Mouse (Mus musculus) kidney, embryonic 14.5 days (tissue): ENCODE data around the gene Syne1. TPM values are rescaled to one million over a fixed set of nuclear protein-coding genes. Genes with fewer than 3 reads are reported as not detected.

Experiments
- ATAC-seq: fragments of 200-750 bp; cut with Nextera tagmentation; 2 replicates; pipeline ENCODE4 v1.8.0; 2017; ENCODE audit warnings: moderate number of reproducible peaks, mild to moderate bottlenecking, moderate TSS enrichment, moderate library complexity; ENCODE audit not compliant: low FRiP score, low TSS enrichment
- H3K27ac ChIP-seq: fragments of 300-500 bp; sonication (generic); 2 replicates; pipeline ENCODE4 v1.5.1; 2014; ENCODE audit warnings: low read depth, mild to moderate bottlenecking, low read length, moderate library complexity, mixed read lengths
- H3K27me3 ChIP-seq: fragments of 300-500 bp; sonication (generic); 2 replicates; pipeline ENCODE4 v1.6.1; 2014; ENCODE audit warnings: mild to moderate bottlenecking, low read length; ENCODE audit not compliant: control insufficient read depth, insufficient read depth
- H3K36me3 ChIP-seq: fragments of 300-500 bp; sonication (generic); 2 replicates; pipeline ENCODE4 v1.6.1; 2014; ENCODE audit warnings: low read length, mixed read lengths; ENCODE audit not compliant: control insufficient read depth, insufficient read depth
- H3K4me1 ChIP-seq: fragments of 300-500 bp; sonication (generic); 2 replicates; pipeline ENCODE4 v1.6.1; 2014; ENCODE audit warnings: low read length, mixed read lengths; ENCODE audit not compliant: control insufficient read depth, insufficient read depth
- H3K4me2 ChIP-seq: fragments of 300-500 bp; sonication (generic); replicated peaks from 2 replicates; pipeline ENCODE4 v1.6.1; 2014; ENCODE audit warnings: low read depth, mild to moderate bottlenecking, low read length
- H3K4me3 ChIP-seq: fragments of 300-500 bp; sonication (generic); 2 replicates; pipeline ENCODE4 v1.5.1; 2014; ENCODE audit warnings: mild to moderate bottlenecking, low read length
- H3K9ac ChIP-seq: fragments of 300-500 bp; sonication (generic); 2 replicates; pipeline ENCODE4 v1.6.1; 2014; ENCODE audit warnings: low read depth, mild to moderate bottlenecking, low read length, moderate library complexity
- H3K9me3 ChIP-seq: fragments of 300-500 bp; sonication (generic); 2 replicates; pipeline ENCODE4 v1.6.1; 2016; ENCODE audit warnings: low read length; ENCODE audit not compliant: control insufficient read depth
- WGBS: fragments of 180-500 bp; shearing (Covaris S2); extraction: QIAGEN DNeasy Blood & Tissue Kit; methylation state at CpG from one replicate; pipeline ENCODE4 v1.1.7; 2014; 5-methylcytosine and 5-hydroxymethylcytosine counted together
- polyA plus RNA-seq: library from polyadenylated mRNA; unstranded; fragments of >200 nt; fragmentation: Nextera tagmentation; extraction: Ambion mirVana; gene quantifications from 2 replicates; pipeline ENCODE4 v1.2.1, GENCODE M21; 2014

Gene Syne1
- polyA plus RNA-seq, 1 experiment from 2014 or later: 5.8 TPM

DNA sequence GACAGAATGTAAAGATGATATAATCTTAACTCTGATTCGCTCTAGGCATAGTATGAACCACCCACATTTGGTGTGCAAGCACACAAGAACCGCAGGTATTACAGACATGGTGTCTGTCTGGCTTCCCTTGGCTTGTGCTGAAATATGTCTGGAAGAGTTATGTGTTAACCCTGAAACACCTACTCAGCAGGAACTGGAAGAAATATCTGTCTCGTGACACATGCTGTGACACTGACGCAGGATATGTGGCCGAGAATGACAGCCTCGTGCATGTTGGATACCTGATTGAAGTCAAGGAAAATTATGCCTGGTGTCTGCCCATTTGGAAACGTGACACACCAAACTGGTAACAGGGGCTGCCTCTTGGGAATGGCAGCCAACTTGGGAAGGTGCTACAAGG lies 463.9 kb downstream of the Syne1 start:
- Histone ChIP-seq H3K27me3 (no peaks in the 10 kb centered on the region), H3K4me2 (no peak overlapping the region), H3K4me3 (no peak overlapping the region), H3K9me3 (no peaks in the 10 kb centered on the region), H3K36me3 (no peaks in the 10 kb centered on the region), H3K27ac (no peak overlapping the region), H3K9ac (no peak overlapping the region), H3K4me1 (no peaks in the 10 kb centered on the region; the same call in 1 of the 2 replicates)
- 68% methylated on average over 7 of the region's 7 CpGs for WGBS
- no peak for ATAC-seq

DNA sequence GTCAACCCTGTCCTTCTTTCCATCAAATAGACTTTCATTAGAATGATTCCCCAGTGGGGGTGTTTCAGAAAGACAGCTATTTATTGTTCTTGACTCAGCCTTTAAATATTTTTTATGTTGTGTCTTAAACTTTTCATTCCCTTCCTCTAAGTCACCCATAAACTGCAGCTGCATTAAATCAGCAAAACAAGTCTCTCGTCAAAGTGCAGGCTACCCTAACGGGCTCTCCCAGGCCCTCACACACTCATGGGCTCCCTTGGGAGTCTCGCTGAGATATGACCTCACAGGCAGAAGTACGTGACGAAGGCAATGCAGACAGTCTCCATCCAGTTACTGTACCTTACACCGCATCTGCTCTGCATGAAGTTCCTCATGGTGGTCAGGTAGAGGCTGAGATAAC lies 465.0 kb downstream of the Syne1 start:
- H3K27ac ChIP-seq: no peak overlapping the region
- no peaks in the 10 kb centered on the region for H3K36me3 ChIP-seq
- no peaks in the 10 kb centered on the region; the same call in 1 of the 2 replicates for H3K4me1 ChIP-seq
- 49% methylated on average over 6 of the region's 6 CpGs for WGBS
- no peak overlapping the region for H3K9ac ChIP-seq
- H3K27me3 ChIP-seq: no peaks in the 10 kb centered on the region
- no peaks in the 10 kb centered on the region for H3K9me3 ChIP-seq
- H3K4me2 ChIP-seq: no peak overlapping the region
- ATAC-seq: peak; percentile 72; the same call in 1 of the 2 replicates
- no peak overlapping the region for H3K4me3 ChIP-seq

DNA sequence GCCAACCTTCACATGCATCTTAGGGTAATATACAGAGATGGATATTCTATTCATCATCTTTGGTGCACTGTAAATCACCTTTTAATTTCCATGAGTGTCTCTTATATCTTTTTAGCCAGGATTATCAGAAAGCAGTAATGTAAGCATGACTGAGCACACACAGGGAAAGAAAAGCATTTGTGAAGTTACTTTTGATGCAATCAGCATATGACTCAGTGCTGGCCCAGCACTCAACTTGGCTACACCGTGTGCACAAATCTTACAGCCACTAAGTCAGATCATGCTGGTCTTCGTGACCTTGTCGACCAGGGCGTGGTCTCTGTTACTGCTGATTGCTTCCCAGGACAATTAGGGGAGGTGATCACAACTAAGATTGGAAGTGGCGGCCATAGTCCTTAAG lies 465.5 kb downstream of the Syne1 start:
- no peak overlapping the region for H3K4me3 ChIP-seq
- H3K9ac ChIP-seq: no peak overlapping the region
- no peak overlapping the region for H3K4me2 ChIP-seq
- 52% methylated on average over 5 of the region's 5 CpGs for WGBS
- no peaks in the 10 kb centered on the region for H3K27me3 ChIP-seq
- H3K4me1 ChIP-seq: no peaks in the 10 kb centered on the region; the same call in 1 of the 2 replicates
- no peaks in the 10 kb centered on the region for H3K9me3 ChIP-seq
- ATAC-seq: peak; percentile 68; the same call in 1 of the 2 replicates
- H3K27ac ChIP-seq: no peak overlapping the region
- no peaks in the 10 kb centered on the region for H3K36me3 ChIP-seq

DNA sequence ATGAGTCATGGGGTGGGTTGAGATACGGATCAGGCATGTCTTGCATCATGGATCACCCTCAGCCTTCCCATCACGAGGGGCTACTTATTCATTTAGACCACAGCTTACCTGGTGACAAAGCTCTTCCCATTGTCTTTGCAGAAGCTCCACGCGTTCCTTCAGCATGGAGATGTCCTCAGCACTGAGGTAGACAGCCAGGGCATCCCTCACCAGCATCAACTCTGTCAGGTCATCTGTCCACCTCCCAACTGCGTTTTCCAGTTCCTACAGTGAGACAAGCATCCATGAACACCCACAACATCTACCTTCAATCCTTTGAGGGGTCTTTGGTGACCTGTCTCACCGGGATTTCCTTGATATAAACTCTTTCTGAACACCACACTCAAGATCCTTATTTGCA lies 467.6 kb downstream of the Syne1 start:
- 87% methylated on average over 6 of the region's 6 CpGs for WGBS

DNA sequence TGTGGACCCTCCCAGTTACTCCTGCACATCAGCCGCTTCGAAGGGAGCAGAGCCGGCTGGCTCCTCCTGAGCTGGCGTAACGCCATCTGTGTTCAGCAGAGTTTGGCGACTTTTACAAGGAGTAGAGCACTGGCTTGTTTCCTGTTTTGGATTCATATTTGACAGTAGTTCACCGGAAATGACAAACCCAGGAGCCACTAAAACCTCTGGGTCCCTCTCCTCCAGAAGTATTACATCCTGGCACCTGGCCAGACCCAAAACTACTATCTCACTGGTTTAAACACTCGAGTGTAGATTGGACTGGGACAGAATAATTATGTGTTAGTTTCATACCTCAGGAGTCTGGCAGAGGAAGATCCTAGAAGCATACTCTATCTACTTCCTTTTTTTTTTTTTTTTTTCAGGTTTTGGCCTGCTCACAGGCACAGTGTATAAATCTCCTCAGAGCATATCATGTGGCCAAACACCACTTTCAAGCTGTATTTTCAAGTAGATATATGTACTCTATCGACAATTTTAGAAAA lies 471.3 kb downstream of the Syne1 start:
- H3K27ac ChIP-seq: no peak overlapping the region
- WGBS: 57% methylated on average over 9 of the region's 9 CpGs
- H3K4me2 ChIP-seq: no peak overlapping the region
- H3K27me3 ChIP-seq: no peaks in the 10 kb centered on the region
- no peaks in the 10 kb centered on the region for H3K36me3 ChIP-seq
- H3K4me1 ChIP-seq: 0 out of 2 replicates have a peak, but pooled peaks cover 2% of the 10 kb centered on the region
- no peaks in the 10 kb centered on the region for H3K9me3 ChIP-seq
- peak; percentile 64; the same call in 1 of the 2 replicates for ATAC-seq
- no peak overlapping the region for H3K9ac ChIP-seq
- H3K4me3 ChIP-seq: no peak overlapping the region

More for the DNA sequence above, 467.6 kb downstream of the Syne1 start:
- no peak for ATAC-seq
- Histone ChIP-seq H3K36me3 (no peaks in the 10 kb centered on the region), H3K4me2 (no peak overlapping the region), H3K9ac (no peak overlapping the region), H3K4me3 (no peak overlapping the region), H3K27ac (no peak overlapping the region), H3K9me3 (no peaks in the 10 kb centered on the region), H3K4me1 (peaks cover 2% of the 10 kb centered on the region; the same call in 1 of the 2 replicates), H3K27me3 (no peaks in the 10 kb centered on the region)

DNA sequence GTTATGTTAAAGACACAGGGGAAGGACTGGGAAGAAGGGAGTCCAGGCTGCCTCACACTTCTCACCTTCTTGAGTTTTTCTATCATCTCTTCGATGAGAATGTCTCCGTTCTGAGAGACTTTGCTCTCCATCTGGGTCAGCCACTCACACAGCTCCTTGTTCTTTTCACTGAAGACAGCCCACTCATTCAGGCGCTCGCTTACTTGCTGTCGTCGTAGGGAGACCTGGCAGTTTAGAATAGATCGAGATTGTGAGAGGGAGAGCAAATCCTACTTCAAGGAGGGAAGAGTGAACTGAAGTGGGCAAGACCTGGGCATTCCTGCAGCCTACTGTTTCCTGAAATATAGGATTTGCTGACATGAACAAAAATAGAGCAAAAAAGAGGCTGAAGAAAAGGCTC lies 475.6 kb downstream of the Syne1 start:
- Histone ChIP-seq H3K27ac (no peak overlapping the region), H3K4me2 (no peak overlapping the region), H3K9ac (no peak overlapping the region), H3K27me3 (no peaks in the 10 kb centered on the region), H3K36me3 (no peaks in the 10 kb centered on the region), H3K4me1 (0 out of 2 replicates have a peak, but pooled peaks cover 2% of the 10 kb centered on the region), H3K9me3 (no peaks in the 10 kb centered on the region), H3K4me3 (no peak overlapping the region)
- ATAC-seq: no peak
- WGBS: 93% methylated on average over 7 of the region's 7 CpGs

DNA sequence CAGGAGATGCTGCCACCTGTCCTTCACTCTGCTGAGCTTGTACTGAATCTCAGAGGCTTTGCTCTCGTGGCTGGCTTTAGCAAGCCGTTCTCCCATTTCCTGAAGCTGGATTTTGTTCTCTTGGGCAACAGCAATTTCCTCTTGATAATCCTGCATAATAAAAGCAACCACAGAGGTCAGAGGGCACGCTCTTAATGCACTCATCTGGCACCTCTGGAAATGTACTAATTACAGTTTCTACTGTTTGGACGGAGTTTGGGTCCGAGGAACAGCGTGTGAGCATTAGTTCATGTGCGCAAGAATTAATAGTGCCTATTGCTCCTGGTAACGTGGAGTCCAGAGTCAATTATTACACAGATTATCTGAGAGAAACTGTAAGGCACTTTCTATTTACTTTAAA lies 479.2 kb downstream of the Syne1 start:
- no peaks in the 10 kb centered on the region for H3K36me3 ChIP-seq
- no peaks in the 10 kb centered on the region for H3K9me3 ChIP-seq
- no peaks in the 10 kb centered on the region for H3K27me3 ChIP-seq
- ATAC-seq: no peak
- H3K4me3 ChIP-seq: no peak overlapping the region
- no peak overlapping the region for H3K9ac ChIP-seq
- WGBS: 64% methylated on average over 8 of the region's 8 CpGs
- no peak overlapping the region for H3K27ac ChIP-seq
- no peaks in the 10 kb centered on the region for H3K4me1 ChIP-seq
- H3K4me2 ChIP-seq: no peak overlapping the region

DNA sequence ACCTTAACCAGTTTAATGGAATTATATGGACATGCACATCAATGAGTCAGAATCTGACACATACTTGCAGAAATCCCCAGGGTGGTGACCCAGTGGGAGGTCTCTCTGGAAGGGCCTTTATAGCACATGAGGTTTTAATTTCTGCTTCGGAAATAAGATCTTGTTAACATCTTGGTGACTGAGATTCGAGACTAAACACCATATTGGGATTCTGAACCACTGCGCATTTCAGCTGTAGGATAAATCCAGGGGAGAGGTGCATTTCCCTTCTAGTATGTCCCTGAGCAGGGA lies 480.4 kb downstream of the Syne1 start:
- Histone ChIP-seq H3K4me2 (no peak overlapping the region), H3K36me3 (no peaks in the 10 kb centered on the region), H3K4me3 (no peak overlapping the region), H3K27me3 (no peaks in the 10 kb centered on the region), H3K4me1 (no peaks in the 10 kb centered on the region), H3K9ac (no peak overlapping the region), H3K9me3 (no peaks in the 10 kb centered on the region), H3K27ac (no peak overlapping the region)
- WGBS: 69% methylated on average over 3 of the region's 3 CpGs
- no peak for ATAC-seq

DNA sequence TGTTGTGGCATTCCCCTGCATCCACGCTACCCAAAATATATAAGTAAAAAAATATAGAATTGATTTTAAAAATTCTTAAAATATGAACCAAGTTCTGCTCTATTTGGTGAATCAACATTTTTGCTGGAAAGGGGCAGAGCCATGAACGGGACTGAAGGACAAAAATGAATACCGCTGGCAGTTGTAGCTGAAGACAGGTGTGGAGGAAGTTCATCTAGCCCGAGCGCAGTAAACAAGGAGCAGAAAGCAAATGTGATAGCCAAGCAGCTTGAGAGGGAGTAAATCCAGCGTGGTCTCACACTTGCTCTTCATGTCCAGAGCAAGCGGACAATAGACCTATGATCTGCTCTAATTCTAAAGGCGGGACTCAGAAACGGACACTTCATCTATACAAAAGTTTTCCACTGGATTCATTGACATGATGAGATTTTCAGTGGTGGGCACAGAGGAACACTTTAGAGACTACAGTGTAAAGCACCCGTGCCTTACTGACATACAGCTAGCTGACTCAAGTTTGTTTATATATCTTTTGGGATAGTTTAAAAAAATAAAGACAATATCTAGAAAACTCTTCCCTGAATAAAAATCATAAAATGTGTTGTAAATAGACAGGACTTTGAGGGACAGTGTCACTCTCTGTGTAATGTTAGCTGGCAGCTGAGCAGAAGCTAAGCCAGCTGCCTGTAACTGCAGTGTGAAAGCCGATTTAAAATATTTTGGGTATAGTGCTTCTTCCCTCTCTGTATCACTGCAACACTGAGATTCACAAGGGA lies 480.9 kb downstream of the Syne1 start:
- Histone ChIP-seq H3K4me2 (no peak overlapping the region), H3K27ac (no peak overlapping the region), H3K4me1 (no peaks in the 10 kb centered on the region), H3K27me3 (no peaks in the 10 kb centered on the region), H3K9me3 (no peaks in the 10 kb centered on the region), H3K9ac (no peak overlapping the region), H3K4me3 (no peak overlapping the region), H3K36me3 (no peaks in the 10 kb centered on the region)
- ATAC-seq: no peak
- 93% methylated on average over 11 of the region's 11 CpGs for WGBS
